Mouse (Mus musculus): ENCODE results near the gene Wfs1.
"Not testable (repeated sequence)": the region's sequence is repeated elsewhere in the genome, so short reads cannot be mapped to it uniquely, and the experiment has no call there.

Wfs1 gene

GRCm38 (mm10) chr5:36988781-36989624, at the start of gene Wfs1:
Wfs1 (minus strand) TSS chr5:36989205.
- peak; percentile 94 to 95 for DNase-seq (ENCODE audit: low spot score in 2 of 2)

- no peak for DNase-seq (ENCODE audit: low spot score in 2 of 2)
Observed at GRCm38 (mm10) chr5:37036884-37037283, 47.9 kb upstream of the Wfs1 start.

GRCm38 (mm10) chr5:37035896-37036295, 46.9 kb upstream of the Wfs1 start:
- DNase-seq (ENCODE audit: low spot score in 2 of 2) = no peak

GRCm38 (mm10) chr5:37035192-37035591, 46.2 kb upstream of the Wfs1 start:
- peak; percentile 43 to 67 for DNase-seq (ENCODE audit: low spot score in 2 of 2)

GRCm38 (mm10) chr5:37030753-37031152, 41.7 kb upstream of the Wfs1 start:
- no peak for DNase-seq (ENCODE audit: low spot score in 2 of 2)

- DNase-seq (ENCODE audit: low spot score in 2 of 2) = no peak
Observed at GRCm38 (mm10) chr5:37029326-37029905, 40.4 kb upstream of the Wfs1 start.

GRCm38 (mm10) chr5:37028486-37029311, 39.7 kb upstream of the Wfs1 start:
- DNase-seq (ENCODE audit: low spot score in 2 of 2) = peak; percentile 57

- peak; percentile 80 to 90 for DNase-seq (ENCODE audit: low spot score in 2 of 2)
Observed at GRCm38 (mm10) chr5:37028104-37028485, 39.1 kb upstream of the Wfs1 start.

- no peak for DNase-seq (ENCODE audit: low spot score in 2 of 2)
Observed at GRCm38 (mm10) chr5:37027701-37028100, 38.7 kb upstream of the Wfs1 start.

GRCm38 (mm10) chr5:37017222-37017621, 28.2 kb upstream of the Wfs1 start:
- no peak for DNase-seq (ENCODE audit: low spot score in 2 of 2)

GRCm38 (mm10) chr5:37015612-37016310, 26.8 kb upstream of the Wfs1 start:
- peak in 1 of 2 experiments; percentile 25 for DNase-seq (ENCODE audit: low spot score in 2 of 2)

GRCm38 (mm10) chr5:37010666-37011317, 21.8 kb upstream of the Wfs1 start:
- DNase-seq (ENCODE audit: low spot score in 2 of 2) = no peak

- DNase-seq (ENCODE audit: low spot score in 2 of 2) = not testable (repeated sequence)
Observed at GRCm38 (mm10) chr5:37009761-37010160, 20.8 kb upstream of the Wfs1 start.

- peak in 1 of 2 experiments; percentile 69 for DNase-seq (ENCODE audit: low spot score in 2 of 2)
Observed at GRCm38 (mm10) chr5:37002001-37002400, 13.0 kb upstream of the Wfs1 start.

- DNase-seq (ENCODE audit: low spot score in 2 of 2) = no peak
Observed at GRCm38 (mm10) chr5:37001002-37001401, 12.0 kb upstream of the Wfs1 start.

GRCm38 (mm10) chr5:36997996-36998395, 9.0 kb upstream of the Wfs1 start:
- no peak for DNase-seq (ENCODE audit: low spot score in 2 of 2)

- no peak for DNase-seq (ENCODE audit: low spot score in 2 of 2)
Observed at GRCm38 (mm10) chr5:36996410-36996809, 7.4 kb upstream of the Wfs1 start.

- DNase-seq (ENCODE audit: low spot score in 2 of 2) = no peak
Observed at GRCm38 (mm10) chr5:36990631-36991350, 1.8 kb upstream of the Wfs1 start.

GRCm38 (mm10) chr5:36990196-36990595, 1.2 kb upstream of the Wfs1 start:
- DNase-seq (ENCODE audit: low spot score in 2 of 2) = no peak

GRCm38 (mm10) chr5:36989625-36989977, 596 bp upstream of the Wfs1 start:
- DNase-seq (ENCODE audit: low spot score in 2 of 2) = no peak
